Mouse (Mus musculus): ENCODE measurements around the gene Gm26602.

DNA sequence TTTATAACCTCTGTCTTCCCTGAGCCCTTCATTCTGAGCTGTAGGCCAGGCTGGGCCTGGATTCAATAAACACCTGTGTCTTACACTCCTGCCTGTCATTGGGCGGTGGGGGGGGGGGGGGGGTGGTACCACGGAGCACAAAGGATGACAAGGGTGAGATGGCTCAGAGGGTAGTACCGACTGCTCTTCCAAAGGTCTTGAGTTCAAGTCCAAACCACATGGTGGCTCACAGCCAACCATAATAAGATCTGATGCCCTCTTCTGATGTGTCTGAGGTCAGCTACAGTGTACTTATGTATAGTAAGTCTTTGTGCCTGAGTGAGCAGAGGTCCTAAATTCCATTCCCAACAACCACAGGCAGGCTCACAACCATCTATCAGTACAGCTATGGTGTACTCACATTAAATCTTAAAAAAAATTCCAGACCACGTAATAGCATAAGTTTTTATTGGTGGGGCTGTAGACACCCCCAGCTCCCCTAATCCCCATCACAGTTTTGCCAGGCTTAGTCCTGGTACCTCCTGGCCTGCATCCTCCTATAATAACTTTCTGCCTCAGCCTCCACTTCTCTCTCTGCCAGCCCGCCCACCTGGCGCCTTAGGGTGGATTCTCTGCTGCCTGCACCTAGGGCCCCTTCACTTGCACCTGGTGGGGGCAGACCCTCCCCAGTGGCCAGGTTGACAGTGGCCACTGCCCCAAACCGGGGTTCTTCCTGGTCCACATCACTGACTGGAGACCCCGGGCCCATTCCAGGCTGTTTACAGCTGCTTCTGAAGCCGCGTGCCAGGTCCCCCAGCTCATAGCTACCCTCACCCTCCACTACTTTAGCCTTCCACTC lies 46.1 kb upstream of the Gm26602 start:
- no peak for TF ChIP-seq POLR2A (IDR thresholded peaks at IDR 0.05; ENCODE audit: low read depth, low read length)
- TF ChIP-seq CTCF (conservative IDR thresholded peaks at IDR 0.05; ENCODE audit: insufficient read depth, insufficient read length, low read depth, low read length): no peak
